ENCODE assay signal across 9 mouse cellular contexts in the genomic region with DNA sequence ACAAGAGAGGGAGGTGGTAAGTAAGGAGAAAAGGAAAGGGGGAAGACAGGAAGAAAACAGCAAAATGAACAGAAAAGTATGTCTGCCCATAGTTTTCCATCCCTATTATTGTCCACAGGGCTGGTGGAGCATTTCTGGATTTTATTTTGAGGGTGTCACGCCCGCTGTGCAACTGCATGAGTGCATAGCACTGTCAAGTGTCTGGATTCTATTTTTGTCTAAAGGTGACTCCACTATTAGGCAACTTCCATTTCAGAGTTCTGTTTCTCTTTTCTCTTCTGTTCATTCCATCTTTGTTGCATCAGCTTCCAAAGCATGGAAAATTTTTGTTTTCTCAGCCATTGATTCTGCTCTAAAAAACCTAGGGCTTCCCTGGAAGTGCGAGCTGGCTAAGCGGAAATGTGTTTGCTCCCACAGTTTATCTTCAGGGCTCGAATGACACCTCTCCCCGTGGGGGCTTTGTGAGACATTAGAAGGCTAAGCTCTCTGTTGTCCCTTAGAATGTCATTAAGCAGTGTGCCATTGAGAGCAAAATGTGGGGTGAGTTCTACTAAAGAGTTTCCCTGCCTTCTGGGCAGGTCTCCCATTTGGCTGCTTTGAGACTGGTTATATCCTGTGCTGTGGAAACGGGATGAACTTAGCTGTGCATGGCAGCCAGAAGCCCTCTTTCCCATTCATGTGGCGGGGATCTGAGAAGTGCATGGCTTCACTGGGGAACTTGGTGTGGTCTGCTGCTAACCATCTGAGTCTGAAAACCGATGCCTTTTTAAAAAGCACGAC.
DNase-seq lines count a peak whose midpoint lies in the region; ATAC-seq and TF ChIP-seq lines count a peak whose summit lies in the region.
"Had no signal": no experiment of that assay in that cellular context is flagged by ENCODE, and none has a peak within 500 bp of the region (broad histone marks: within the 10 kb centered on the region; RNA-seq: fewer than 3 reads in every experiment).

No protein-coding gene starts in this region.

- peaks cover 6% of the 10 kb centered on the region; the same call in 1 of the 2 replicates for H3K4me1 ChIP-seq in midbrain, embryonic 14.5 days (ENCODE audit: control insufficient read depth, insufficient read depth, low read length)
- peaks cover 8% of the 10 kb centered on the region; the same call in 1 of the 2 replicates for H3K4me1 ChIP-seq in midbrain, embryonic 11.5 days (ENCODE audit: control insufficient read depth, insufficient read depth, low read length)
- peaks cover 17% of the 10 kb centered on the region for H3K4me1 ChIP-seq in forebrain, embryonic 12.5 days
- peaks cover 54% of the 10 kb centered on the region for H3K4me1 ChIP-seq in heart, postnatal 0 days (ENCODE audit: control insufficient read depth, insufficient read depth)
- H3K4me1 ChIP-seq in limb, embryonic 12.5 days (replicated peaks), result peaks cover 52% of the 10 kb centered on the region
- H3K4me1 ChIP-seq: megakaryocyte, embryonic 14.5 days had no signal

- TF ChIP-seq EP300 in heart, postnatal 0 days (IDR thresholded peaks at IDR 0.05; ENCODE audit: low read depth), result 0 out of 2 replicates have a peak, but pooled peaks have one; percentile 63

- no peak overlapping the region for H3K9ac ChIP-seq in midbrain, embryonic 14.5 days (replicated peaks; ENCODE audit: low read length)
- no peak overlapping the region for H3K9ac ChIP-seq in midbrain, embryonic 11.5 days (ENCODE audit: low read length)
- H3K9ac ChIP-seq in forebrain, embryonic 12.5 days, result no peak overlapping the region
- no peak overlapping the region for H3K9ac ChIP-seq in heart, postnatal 0 days (replicated peaks; ENCODE audit: low read depth, low read length)
- H3K9ac ChIP-seq in limb, embryonic 12.5 days (replicated peaks), result no peak overlapping the region

- H3K9me3 ChIP-seq in midbrain, embryonic 14.5 days (ENCODE audit: control insufficient read depth, low read length), result no peaks in the 10 kb centered on the region
- no peaks in the 10 kb centered on the region for H3K9me3 ChIP-seq in midbrain, embryonic 11.5 days (ENCODE audit: control insufficient read depth, low read length)
- no peaks in the 10 kb centered on the region for H3K9me3 ChIP-seq in forebrain, embryonic 12.5 days
- H3K9me3 ChIP-seq in heart, postnatal 0 days (replicated peaks; ENCODE audit: control insufficient read depth, low read length), result no peaks in the 10 kb centered on the region
- no peaks in the 10 kb centered on the region for H3K9me3 ChIP-seq in limb, embryonic 12.5 days

- no peak overlapping the region for H3K27ac ChIP-seq in midbrain, embryonic 14.5 days (replicated peaks; ENCODE audit: low read depth, low read length)
- no peak overlapping the region for H3K27ac ChIP-seq in midbrain, embryonic 11.5 days (ENCODE audit: low read depth, low read length)
- H3K27ac ChIP-seq in forebrain, embryonic 12.5 days, result 0 out of 2 replicates have a peak overlapping the region, but pooled peaks have one; percentile 19
- H3K27ac ChIP-seq in heart, postnatal 0 days (ENCODE audit: low read depth), result peak overlapping the region; percentile 97
- no peak overlapping the region for H3K27ac ChIP-seq in limb, embryonic 12.5 days

- no peaks in the 10 kb centered on the region for H3K27me3 ChIP-seq in midbrain, embryonic 14.5 days (ENCODE audit: control insufficient read depth, insufficient read depth, low read length)
- no peaks in the 10 kb centered on the region for H3K27me3 ChIP-seq in midbrain, embryonic 11.5 days (ENCODE audit: control insufficient read depth, insufficient read depth, low read length)
- H3K27me3 ChIP-seq in forebrain, embryonic 12.5 days, result 0 out of 2 replicates have a peak, but pooled peaks cover 4% of the 10 kb centered on the region
- no peaks in the 10 kb centered on the region for H3K27me3 ChIP-seq in heart, postnatal 0 days (ENCODE audit: control insufficient read depth, insufficient read depth, low read length)
- no peaks in the 10 kb centered on the region for H3K27me3 ChIP-seq in limb, embryonic 12.5 days
- H3K27me3 ChIP-seq: megakaryocyte, embryonic 14.5 days had no signal

- no peak for ATAC-seq in midbrain, embryonic 14.5 days (ENCODE audit: low FRiP score, low TSS enrichment)
- ATAC-seq in midbrain, embryonic 11.5 days (ENCODE audit: low FRiP score), result no peak
- ATAC-seq in forebrain, embryonic 12.5 days (ENCODE audit: low FRiP score), result 0 out of 2 replicates have a peak, but pooled peaks have one; percentile 9
- ATAC-seq in heart, postnatal 0 days (ENCODE audit: insufficient read depth, low read depth), result peak; percentile 87
- ATAC-seq in limb, embryonic 12.5 days (ENCODE audit: insufficient number of reproducible peaks, insufficient read depth, low FRiP score, low TSS enrichment, low read depth), result no peak

- WGBS in midbrain, embryonic 14.5 days, result 25% methylated on average over 10 of the region's 10 CpGs
- WGBS in midbrain, embryonic 11.5 days, result 26% methylated on average over 10 of the region's 10 CpGs
- 19% methylated on average over 10 of the region's 10 CpGs for WGBS in forebrain, embryonic 12.5 days
- WGBS in heart, postnatal 0 days, result 14% methylated on average over 10 of the region's 10 CpGs
- WGBS in limb, embryonic 12.5 days, result 19% methylated on average over 10 of the region's 10 CpGs

- DNase-seq in midbrain, embryonic 14.5 days, result peak; percentile 50
- DNase-seq in midbrain, embryonic 11.5 days (ENCODE audit: low spot score, missing footprints), result no peak
- peak; percentile 88 for DNase-seq in heart, postnatal 0 days (ENCODE audit: low spot score)
- DNase-seq in adrenal gland, postnatal 4 days (ENCODE audit: low spot score in 2 of 2), result no peak
- no peak for DNase-seq in retina, postnatal 1 day
- DNase-seq in thymus, postnatal 10 days (ENCODE audit: low spot score in 2 of 2), result no peak

- H3K4me2 ChIP-seq in midbrain, embryonic 14.5 days (ENCODE audit: low read length), result no peak overlapping the region
- H3K4me2 ChIP-seq in midbrain, embryonic 11.5 days, result no peak overlapping the region
- H3K4me2 ChIP-seq in forebrain, embryonic 12.5 days, result no peak overlapping the region
- H3K4me2 ChIP-seq in heart, postnatal 0 days (ENCODE audit: low read depth, low read length), result peak overlapping the region; percentile 46
- H3K4me2 ChIP-seq in limb, embryonic 12.5 days, result peak overlapping the region; percentile 11; the same call in 1 of the 2 replicates

- no peaks in the 10 kb centered on the region for H3K36me3 ChIP-seq in midbrain, embryonic 14.5 days (ENCODE audit: control insufficient read depth, insufficient read depth, low read length)
- no peaks in the 10 kb centered on the region for H3K36me3 ChIP-seq in midbrain, embryonic 11.5 days (ENCODE audit: control insufficient read depth, insufficient read depth, low read length)
- no peaks in the 10 kb centered on the region for H3K36me3 ChIP-seq in forebrain, embryonic 12.5 days (replicated peaks)
- no peaks in the 10 kb centered on the region for H3K36me3 ChIP-seq in heart, postnatal 0 days (replicated peaks; ENCODE audit: control insufficient read depth, insufficient read depth, low read length)
- H3K36me3 ChIP-seq in limb, embryonic 12.5 days, result no peaks in the 10 kb centered on the region

- no peak for TF ChIP-seq CTCF in heart, postnatal 0 days (IDR thresholded peaks at IDR 0.05; ENCODE audit: low read depth)

- H3K4me3 ChIP-seq in midbrain, embryonic 14.5 days (replicated peaks; ENCODE audit: low read depth, low read length), result no peak overlapping the region
- H3K4me3 ChIP-seq in midbrain, embryonic 11.5 days (ENCODE audit: low read depth, low read length), result no peak overlapping the region
- H3K4me3 ChIP-seq in forebrain, embryonic 12.5 days (replicated peaks), result no peak overlapping the region
- H3K4me3 ChIP-seq in heart, postnatal 0 days (ENCODE audit: low read depth, low read length), result no peak overlapping the region
- no peak overlapping the region for H3K4me3 ChIP-seq in limb, embryonic 12.5 days (replicated peaks)
- H3K4me3 ChIP-seq: megakaryocyte, embryonic 14.5 days had no signal

Comparison
In these comparisons a context has a peak if more than half of its experiments do, and no peak if none do; other contexts are left out.
1. DNase-seq: peak in midbrain, embryonic 14.5 days (single experiment) and heart, postnatal 0 days (single experiment); none in midbrain, embryonic 11.5 days (single experiment), adrenal gland, postnatal 4 days (0 of 2), retina, postnatal 1 day (single experiment) and thymus, postnatal 10 days (0 of 2).
2. ATAC-seq: peak in forebrain, embryonic 12.5 days (single experiment) and heart, postnatal 0 days (single experiment); none in midbrain, embryonic 14.5 days (single experiment), midbrain, embryonic 11.5 days (single experiment) and limb, embryonic 12.5 days (single experiment).
3. H3K27ac ChIP-seq: peak in forebrain, embryonic 12.5 days (single experiment) and heart, postnatal 0 days (single experiment); none in midbrain, embryonic 14.5 days (single experiment), midbrain, embryonic 11.5 days (single experiment) and limb, embryonic 12.5 days (single experiment).
4. H3K4me2 ChIP-seq: peak in heart, postnatal 0 days (single experiment) and limb, embryonic 12.5 days (single experiment); none in midbrain, embryonic 14.5 days (single experiment), midbrain, embryonic 11.5 days (single experiment) and forebrain, embryonic 12.5 days (single experiment).